Mouse (Mus musculus): ENCODE results near the gene 2310007B03Rik.

- TF ChIP-seq CTCF (IDR thresholded peaks at IDR 0.05; ENCODE audit: borderline replicate concordance, extremely low read depth, insufficient read depth, insufficient read length): no peak
- TF ChIP-seq POLR2A (IDR thresholded peaks at IDR 0.05; ENCODE audit: borderline replicate concordance, extremely low read depth, insufficient read depth, insufficient read length, poor library complexity, severe bottlenecking): no peak
Observed at GRCm38 (mm10) chr1:93207536-93208064, 46.9 kb upstream of the 2310007B03Rik start.
